Mouse (Mus musculus) MEL (cell line): ENCODE data around the gene Pisd.

Experiments used
- BHLHE40 ChIP-seq: IDR thresholded peaks from 2 replicates; pipeline ENCODE4 v1.6.1; 2012; ENCODE audit warnings: low read depth, mild to moderate bottlenecking, inconsistent platforms, low read length, improper control_type of control experiment, borderline replicate concordance
- CHD2 ChIP-seq: IDR thresholded peaks from 2 replicates; pipeline ENCODE4 v1.6.1; 2011; ENCODE audit warnings: low read length, improper control_type of control experiment
- EP300 ChIP-seq, 2 experiments: IDR thresholded peaks; 2 replicates each; pipeline ENCODE4 v1.6.1; 2011; ENCODE audit warnings: improper control_type of control experiment in 2 of 2, low read length in 2 of 2, low read depth in 1 of 2, mild to moderate bottlenecking in 1 of 2
- GATA1 ChIP-seq: IDR thresholded peaks from 2 replicates; pipeline ENCODE4 v1.6.1; 2011; ENCODE audit warnings: low read depth, low read length, improper control_type of control experiment
- MAFK ChIP-seq: IDR thresholded peaks from 2 replicates; pipeline ENCODE4 v1.6.1; 2011; ENCODE audit warnings: low read depth, mild to moderate bottlenecking, low read length, improper control_type of control experiment, borderline replicate concordance
- POLR2A ChIP-seq, 2 experiments: IDR thresholded peaks; 2 replicates each; pipeline ENCODE4 v1.6.1; 2011 to 2012; ENCODE audit warnings: low read length in 2 of 2, mild to moderate bottlenecking in 2 of 2, control low read depth in 1 of 2, improper control_type of control experiment in 1 of 2, low read depth in 1 of 2, moderate library complexity in 1 of 2; ENCODE audit not compliant: control insufficient read depth in 1 of 2, insufficient read depth in 1 of 2, poor library complexity in 1 of 2
- POLR2AphosphoS2 ChIP-seq: IDR thresholded peaks from 2 replicates; pipeline ENCODE4 v1.6.1; 2011; ENCODE audit warnings: low read length, improper control_type of control experiment
- SIN3A ChIP-seq: IDR thresholded peaks from 2 replicates; pipeline ENCODE4 v1.6.1; 2012; ENCODE audit warnings: low read length, improper control_type of control experiment, inconsistent platforms
- TCF12 ChIP-seq: IDR thresholded peaks from 2 replicates; pipeline ENCODE4 v1.6.1; 2014; ENCODE audit warnings: low read depth, mild to moderate bottlenecking, inconsistent platforms, low read length, improper control_type of control experiment, moderate library complexity
- ZKSCAN1 ChIP-seq: IDR thresholded peaks from 2 replicates; pipeline ENCODE4 v1.6.1; 2012; ENCODE audit warnings: low read depth, mild to moderate bottlenecking, inconsistent platforms, low read length, improper control_type of control experiment, moderate library complexity

DNA sequence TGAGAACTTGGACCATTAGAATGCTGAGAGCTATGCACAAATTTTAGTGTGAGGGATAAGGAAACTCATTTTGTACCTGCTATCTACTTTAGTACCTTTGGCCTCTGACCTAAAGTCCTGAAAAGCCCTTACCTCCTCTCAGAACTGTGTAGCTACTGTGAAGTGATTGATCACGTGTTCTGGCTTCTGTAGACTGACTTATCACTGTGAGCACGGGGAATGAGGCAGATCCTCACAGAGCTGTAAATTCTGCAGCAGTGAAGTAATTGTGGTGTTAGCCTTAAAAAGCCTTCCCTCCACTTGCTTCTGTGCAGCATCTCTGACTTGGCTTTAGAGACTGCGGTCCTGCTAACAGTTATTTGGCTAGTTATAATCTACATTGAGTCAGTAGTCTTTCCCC is 24.7 kb downstream of the Pisd start:
- no peak for TF ChIP-seq POLR2A (IDR thresholded peaks at IDR 0.05; ENCODE audit: control insufficient read depth in 1 of 2, insufficient read depth in 1 of 2, low read depth in 1 of 2, low read length in 2 of 2, poor library complexity in 1 of 2)
- TF ChIP-seq MAFK, result no peak
- no peak for TF ChIP-seq SIN3A
- no peak for TF ChIP-seq POLR2AphosphoS2
- no peak for TF ChIP-seq BHLHE40
- no peak for TF ChIP-seq TCF12
- no peak for TF ChIP-seq EP300 (IDR thresholded peaks at IDR 0.05; ENCODE audit: low read depth in 1 of 2, low read length in 2 of 2)
- no peak for TF ChIP-seq ZKSCAN1
- TF ChIP-seq CHD2, result no peak
- no peak for TF ChIP-seq GATA1
